Mouse (Mus musculus) brain, adult 2 months (tissue): Measurements from ENCODE around the gene E2f1.

Experiments
- DNase-seq: peaks from one replicate; pipeline ENCODE4 v3.0.0; 2011; ENCODE audit warnings: low read depth, low spot score

The E2f1 gene

DNA sequence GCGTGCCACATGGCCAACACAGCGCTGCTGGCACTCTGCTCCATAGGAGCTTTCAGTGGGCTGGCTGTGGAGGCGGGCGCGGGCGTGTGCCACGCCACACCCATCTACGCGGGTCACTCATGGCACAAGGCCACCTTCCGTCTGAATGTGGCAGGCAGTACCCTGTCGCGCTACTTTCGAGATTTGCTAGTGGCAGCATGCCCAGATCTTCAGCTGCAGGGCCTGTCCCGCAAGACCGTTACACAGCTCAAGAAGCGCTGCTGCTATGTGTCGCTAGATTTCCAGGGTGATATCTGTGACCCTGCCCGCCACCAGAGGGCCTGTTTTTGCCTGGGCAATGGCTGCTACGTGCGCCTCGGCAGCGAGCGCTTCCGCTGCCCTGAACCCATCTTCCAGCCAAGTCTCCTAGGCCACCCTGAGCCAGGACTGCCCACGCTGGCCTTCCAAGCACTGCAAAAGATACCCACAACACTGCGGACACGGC lies 17.2 kb downstream of the E2f1 start:
- peak; percentile 91 for DNase-seq

DNA sequence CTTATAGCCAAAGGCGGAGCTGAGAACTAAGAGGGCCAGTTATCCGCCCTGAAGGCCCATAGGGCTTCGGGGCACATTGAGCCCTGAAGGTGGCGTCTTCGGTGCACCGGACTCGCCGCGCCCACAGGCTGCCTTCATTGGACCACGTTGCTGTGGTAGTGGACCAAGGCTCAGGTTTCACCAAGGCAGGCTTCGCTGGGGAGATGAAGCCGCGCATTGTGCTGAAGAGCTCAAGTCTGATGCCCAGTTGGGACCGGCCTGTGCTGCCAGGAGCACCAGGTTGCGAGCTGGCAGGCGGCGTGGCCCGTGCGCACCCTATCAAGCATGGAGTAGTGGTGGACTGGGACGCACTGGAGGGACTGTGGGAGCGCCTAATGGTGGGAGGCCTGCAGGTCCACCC lies 17.8 kb downstream of the E2f1 start:
- no peak for DNase-seq

- DNase-seq = no peak
These were observed 18.2 kb downstream of the E2f1 start, which contains the start of gene Actl10 for GRCm38 (mm10) chr2:154551476-154551875. Gene Actl10 (plus strand): TSS chr2:154551776.

- DNase-seq = no peak
These were observed 18.8 kb downstream of the E2f1 start for GRCm38 (mm10) chr2:154550937-154551336.

DNA sequence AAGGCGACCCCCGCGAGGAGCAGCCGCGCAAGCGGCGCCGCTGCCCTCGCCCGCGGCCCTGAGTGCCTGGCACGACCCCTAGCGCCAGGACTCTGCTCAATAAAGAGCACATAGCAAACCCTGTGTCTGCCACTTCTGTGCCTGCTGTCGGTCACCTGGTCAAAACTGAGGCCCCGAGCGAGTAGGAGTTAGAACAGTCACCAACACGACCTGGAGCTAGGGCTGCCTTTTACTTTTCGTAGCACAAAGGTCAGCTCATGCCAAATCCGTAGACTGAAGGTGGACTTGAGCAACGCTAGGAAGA lies 19.9 kb downstream of the E2f1 start:
- DNase-seq = no peak

DNA sequence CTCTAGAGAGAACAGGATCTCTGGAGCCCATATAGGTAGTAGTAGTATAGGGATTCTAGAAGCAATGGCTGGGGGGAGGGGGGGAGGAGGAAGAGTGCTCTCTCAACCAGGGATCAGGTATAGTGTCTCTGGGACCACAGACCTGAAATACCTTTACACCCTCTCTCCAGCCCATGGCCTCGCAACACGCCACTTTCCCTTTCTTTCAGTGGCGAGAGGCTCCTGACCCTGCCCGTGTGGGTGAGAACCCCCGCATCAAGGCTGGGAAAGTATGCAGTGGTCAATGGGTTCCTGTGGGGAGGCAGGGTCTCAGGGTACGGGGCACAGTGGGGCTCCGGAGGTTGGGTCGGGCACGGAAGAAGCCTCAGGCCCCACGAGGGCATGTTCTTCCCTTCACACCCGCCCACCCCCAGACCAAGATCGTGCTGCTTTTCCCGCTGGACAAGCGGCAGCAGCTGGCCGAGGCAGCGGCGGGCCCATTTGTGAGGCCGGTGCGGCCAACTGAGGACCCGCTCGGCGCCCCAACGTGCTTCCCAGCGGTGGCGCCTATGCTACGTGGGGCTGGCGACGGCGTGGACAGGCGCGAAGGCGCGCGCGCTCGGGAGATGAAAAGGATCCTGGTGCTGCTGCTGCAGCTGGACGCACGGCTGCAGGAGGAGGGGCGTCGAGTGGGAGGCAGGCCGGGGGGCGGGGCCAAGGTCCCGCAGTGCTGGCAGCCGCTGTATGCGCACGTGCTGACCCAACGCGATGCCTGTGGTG lies 20.4 kb downstream of the E2f1 start:
- peak; percentile 66 for DNase-seq

- no peak for DNase-seq
These were observed 21.0 kb downstream of the E2f1 start for GRCm38 (mm10) chr2:154548688-154549087.

DNA sequence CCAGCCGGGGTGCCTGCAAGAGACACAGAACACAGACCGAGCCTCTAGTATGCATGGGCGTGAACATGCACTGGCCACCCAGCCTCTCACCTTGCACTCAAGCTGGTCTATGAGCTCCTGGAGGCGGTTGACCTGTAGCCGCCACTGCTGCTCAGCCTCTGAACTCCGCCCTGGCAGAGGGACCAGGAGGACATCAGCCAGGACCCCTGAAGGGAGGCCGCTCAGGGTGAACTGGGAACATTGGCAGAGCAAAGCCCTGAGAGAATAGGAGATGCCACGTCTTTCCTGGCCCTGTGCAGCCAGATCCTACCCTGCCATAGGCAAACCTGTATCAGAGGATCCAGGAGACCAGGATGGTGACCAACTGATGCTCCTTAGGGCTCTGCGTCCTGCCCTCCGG lies 23.0 kb downstream of the E2f1 start, which contains the start of gene 1700003F12Rik:
Gene 1700003F12Rik, plus strand, starts transcription at position 375 of the 400 bp plus-strand sequence.
- DNase-seq = no peak

- DNase-seq = peak; percentile 98
These were observed 25.9 kb downstream of the E2f1 start for GRCm38 (mm10) chr2:154543567-154544347.

- no peak for DNase-seq
These were observed 28.1 kb downstream of the E2f1 start for GRCm38 (mm10) chr2:154541630-154542029.

GRCm38 (mm10) chr2:154539720-154540119 lies 30.0 kb downstream of the E2f1 start:
- DNase-seq = peak; percentile 79

- no peak for DNase-seq
These were observed 31.0 kb downstream of the E2f1 start for GRCm38 (mm10) chr2:154538710-154539109.

GRCm38 (mm10) chr2:154538310-154538709 lies 31.4 kb downstream of the E2f1 start:
- DNase-seq = peak; percentile 92

- no peak for DNase-seq
These were observed 34.9 kb downstream of the E2f1 start for GRCm38 (mm10) chr2:154534704-154535270.

GRCm38 (mm10) chr2:154532888-154533287 lies 36.8 kb downstream of the E2f1 start:
- no peak for DNase-seq

- DNase-seq = no peak
These were observed 43.2 kb downstream of the E2f1 start for GRCm38 (mm10) chr2:154526531-154526930.

DNA sequence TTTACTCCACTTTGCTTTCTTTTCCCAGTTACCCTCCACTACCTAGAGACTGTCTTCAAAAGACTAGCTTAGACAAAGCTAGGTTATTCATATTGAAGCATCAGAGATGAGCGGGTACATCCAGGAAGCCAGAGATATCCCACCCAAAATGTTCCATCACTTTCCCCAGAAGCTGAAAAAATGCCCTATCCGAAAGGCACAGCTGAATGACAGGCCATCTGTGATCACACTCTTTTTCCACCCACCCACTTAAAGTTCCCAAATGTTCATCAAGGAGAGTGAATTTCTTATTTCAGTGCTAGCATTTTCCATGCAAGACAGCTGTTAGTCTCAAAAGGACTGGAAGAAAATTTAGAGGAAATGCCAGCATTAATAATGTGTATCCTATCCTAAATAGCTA lies 44.4 kb downstream of the E2f1 start:
- peak; percentile 83 for DNase-seq

- no peak for DNase-seq
These were observed 47.4 kb downstream of the E2f1 start for GRCm38 (mm10) chr2:154522334-154522733.

- no peak for DNase-seq
These were observed 48.2 kb downstream of the E2f1 start for GRCm38 (mm10) chr2:154521449-154521848.

- peak; percentile 48 for DNase-seq
These were observed 52.3 kb downstream of the E2f1 start for GRCm38 (mm10) chr2:154517424-154517823.

GRCm38 (mm10) chr2:154516944-154517343 lies 52.7 kb downstream of the E2f1 start:
- DNase-seq = no peak

DNA sequence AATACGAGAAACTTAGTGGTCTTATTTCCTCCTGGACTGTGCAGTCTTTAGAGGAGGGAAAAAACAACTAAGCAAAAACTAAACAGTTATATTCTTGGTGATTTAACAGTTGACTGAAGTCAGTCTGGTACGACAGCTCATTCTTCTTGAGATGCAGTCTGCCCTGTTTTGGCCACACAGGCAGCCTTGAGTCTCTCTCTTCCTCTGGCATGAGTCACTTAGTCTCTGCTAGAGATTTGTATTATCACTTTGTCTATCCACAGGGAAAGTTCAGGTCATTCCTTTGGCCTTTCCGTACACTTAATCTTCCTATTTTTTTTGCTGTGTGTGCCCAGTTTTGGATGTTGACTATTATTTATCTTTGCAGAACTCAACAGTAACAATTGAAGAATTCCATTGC lies 59.6 kb downstream of the E2f1 start:
- no peak for DNase-seq
